Mouse (Mus musculus) thymus, postnatal 14 days (tissue): ENCODE measurements around the gene Lemd1.

Experiments
- DNase-seq: peaks from one replicate; pipeline ENCODE4 v3.0.0; 2021

Gene Lemd1

GRCm38 (mm10) chr1:132165859-132166258, 25.4 kb upstream of the Lemd1 start:
- peak; percentile 43 for DNase-seq

- peak; percentile 47 for DNase-seq
These were observed 23.0 kb upstream of the Lemd1 start for GRCm38 (mm10) chr1:132168115-132168767.

DNA sequence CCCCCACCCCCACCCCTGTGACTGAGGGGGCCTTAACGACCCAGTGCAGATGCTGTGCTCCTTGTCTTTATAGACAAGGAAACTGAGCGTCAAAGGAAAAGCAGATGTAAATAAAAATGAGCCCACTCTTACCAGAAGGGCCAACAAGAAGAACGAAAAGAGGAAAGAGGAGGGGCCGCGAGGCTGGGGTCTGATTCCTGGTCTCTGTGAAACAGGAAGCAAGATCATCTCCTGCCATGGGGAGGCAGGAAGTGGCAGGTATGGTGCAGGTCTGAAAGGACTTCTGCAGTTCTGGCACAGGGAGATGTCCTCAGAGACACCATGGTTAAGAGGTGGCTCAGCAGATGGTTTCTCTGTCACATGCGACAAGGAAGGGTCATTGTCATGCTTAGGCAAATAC, 20.5 kb upstream of the Lemd1 start:
- no peak for DNase-seq

DNA sequence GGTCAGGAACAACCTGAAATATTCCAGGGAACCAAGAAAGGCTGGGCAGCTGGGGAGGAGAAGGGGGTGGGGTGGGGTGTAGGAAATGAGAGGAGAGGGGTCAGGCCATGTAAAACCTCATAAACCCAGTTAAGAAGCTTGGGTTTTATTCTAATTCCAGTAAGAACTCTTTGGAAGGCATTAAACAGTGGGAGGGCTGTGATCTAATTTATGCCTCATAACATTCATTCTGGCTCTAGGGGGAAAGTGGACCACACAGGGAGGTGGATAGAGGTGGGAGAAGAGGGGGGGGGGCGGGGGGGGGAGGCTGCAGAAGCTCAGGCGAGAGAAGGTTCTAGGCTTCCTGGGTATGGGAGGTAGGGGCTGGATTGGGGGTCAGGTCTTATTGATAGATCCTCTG, 19.6 kb upstream of the Lemd1 start:
- DNase-seq: no peak

GRCm38 (mm10) chr1:132186303-132186702, 4.9 kb upstream of the Lemd1 start:
- no peak for DNase-seq

- no peak for DNase-seq
These were observed 2.7 kb upstream of the Lemd1 start for GRCm38 (mm10) chr1:132188442-132189066.

DNA sequence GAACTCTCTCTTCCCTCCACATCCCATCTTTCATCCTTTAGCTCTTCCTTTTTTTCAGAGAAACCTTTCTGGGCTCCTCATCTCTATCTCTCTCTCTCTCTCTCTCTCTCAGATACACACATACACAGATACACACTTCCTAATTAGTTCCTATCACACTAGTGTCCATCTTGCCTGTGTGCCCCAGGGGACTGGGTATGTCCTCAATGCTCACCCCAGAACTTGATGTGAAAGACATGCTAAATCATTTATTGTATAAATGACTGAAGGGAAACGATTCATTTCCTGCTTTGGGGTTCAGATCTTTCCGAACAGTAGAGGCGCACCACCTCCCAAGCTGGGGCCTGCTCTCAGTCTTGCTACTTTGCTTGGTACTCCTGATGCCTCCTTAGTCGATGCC, 2.0 kb upstream of the Lemd1 start:
- DNase-seq: no peak

DNA sequence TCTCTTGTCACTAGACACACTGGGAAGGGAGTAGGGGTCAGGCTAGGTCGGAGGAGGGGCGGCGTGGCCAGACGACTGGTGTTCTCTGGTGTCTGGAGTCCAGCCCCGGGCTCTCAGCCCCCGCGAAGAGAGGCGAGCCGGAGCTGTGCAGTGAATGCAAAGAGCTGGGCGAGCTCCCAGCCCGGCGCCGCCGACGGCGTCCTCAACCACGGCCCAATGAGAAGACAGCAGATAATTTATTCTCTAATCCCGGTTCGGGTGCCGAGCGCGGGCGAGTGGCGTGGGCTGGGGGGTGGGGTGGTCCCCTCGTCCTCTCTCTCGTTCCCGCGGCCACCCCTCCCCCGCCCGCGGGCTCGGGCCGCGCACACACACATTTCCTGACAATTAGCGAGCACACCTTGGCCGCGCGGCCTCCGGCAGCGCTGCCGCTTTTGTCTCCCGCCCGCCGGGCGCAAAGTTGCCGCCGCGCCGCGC, 1.2 kb upstream of the Lemd1 start:
- no peak for DNase-seq

DNA sequence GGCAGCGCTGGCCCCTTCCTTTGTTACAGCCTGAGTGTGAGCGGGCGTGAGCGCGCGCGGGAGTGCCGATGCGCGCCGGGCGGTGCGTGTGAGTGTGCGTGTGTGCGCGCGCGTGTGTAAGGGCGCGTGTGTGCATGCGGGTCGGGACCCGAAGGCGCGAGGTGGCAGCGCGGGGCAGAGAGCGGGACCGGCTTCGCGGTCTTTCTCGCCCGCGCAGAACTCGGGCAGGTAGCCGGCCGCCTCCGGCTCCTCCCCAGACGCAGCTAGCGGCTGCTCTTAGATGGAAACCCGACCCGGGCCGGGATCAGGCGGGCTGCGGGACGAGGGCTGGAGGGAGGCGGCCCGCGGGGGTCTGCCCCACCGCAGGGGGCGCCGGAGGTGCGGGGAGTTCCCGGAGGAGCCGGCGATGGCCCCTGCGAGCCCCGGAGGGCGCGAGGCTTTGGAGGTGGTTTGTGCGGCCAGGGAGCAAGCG, 574 bp upstream of the Lemd1 start:
- DNase-seq: no peak

GRCm38 (mm10) chr1:132191786-132192680, 802 bp downstream of the Lemd1 start:
- DNase-seq: no peak

DNA sequence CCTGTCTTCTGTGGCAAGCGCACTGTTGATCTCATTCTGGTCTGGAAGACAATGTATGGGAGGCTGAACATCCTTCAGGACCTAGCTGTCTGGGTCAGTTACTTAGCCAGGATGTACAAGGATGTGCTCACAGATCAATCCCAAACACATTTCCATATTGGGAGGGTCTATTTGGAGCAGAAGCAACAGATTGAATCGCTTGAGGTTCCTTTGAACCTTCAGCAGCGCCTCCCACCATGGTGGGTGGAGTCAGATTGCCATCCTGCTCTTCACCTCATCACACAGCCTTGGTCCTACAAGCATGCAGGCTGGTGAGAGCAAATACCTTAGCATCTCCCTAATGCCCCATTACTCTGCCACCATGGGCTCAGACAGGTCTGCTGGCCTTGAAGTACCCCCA, 2.6 kb downstream of the Lemd1 start:
- DNase-seq: no peak

DNA sequence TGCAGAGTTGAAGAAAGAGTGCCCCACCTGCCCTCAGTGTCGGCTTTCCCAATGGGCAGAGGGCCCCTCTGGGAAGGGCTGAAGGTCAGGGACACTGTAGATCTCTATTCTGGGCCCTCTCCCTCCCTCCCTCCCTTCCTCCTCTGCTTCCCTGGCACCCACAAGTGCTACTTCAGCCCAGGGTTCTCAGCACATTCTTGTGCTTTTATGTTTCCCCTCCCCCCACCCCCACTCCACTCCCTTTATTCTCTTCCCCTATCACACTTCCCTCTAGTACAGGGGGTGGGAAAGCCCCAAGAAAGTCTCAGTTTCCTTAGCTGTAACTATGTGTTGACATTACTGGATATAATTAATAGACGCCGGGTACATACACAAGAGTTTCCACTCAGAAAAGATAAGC, 3.4 kb downstream of the Lemd1 start:
- no peak for DNase-seq

GRCm38 (mm10) chr1:132195100-132195499, 3.9 kb downstream of the Lemd1 start:
- DNase-seq: no peak

DNA sequence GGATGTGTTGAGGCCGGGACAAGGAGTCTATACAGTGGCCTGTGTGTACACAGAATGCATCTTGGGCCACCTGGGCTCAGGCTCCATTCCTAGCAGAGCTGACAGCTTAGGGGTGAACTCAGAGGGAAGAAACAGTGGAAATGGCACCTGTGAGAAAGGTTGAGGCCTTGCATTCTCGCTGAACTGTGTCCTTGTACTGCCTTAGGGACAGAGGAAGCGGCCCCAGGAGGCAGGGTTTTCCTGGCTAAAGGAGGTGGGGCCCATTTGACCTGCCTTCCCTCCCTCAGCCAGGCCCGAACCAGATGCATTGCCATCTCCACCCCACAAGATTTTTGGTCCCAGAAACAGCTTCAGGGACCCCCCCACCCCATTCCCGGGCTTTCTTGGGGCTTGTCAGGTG, 4.5 kb downstream of the Lemd1 start:
- DNase-seq: no peak

DNA sequence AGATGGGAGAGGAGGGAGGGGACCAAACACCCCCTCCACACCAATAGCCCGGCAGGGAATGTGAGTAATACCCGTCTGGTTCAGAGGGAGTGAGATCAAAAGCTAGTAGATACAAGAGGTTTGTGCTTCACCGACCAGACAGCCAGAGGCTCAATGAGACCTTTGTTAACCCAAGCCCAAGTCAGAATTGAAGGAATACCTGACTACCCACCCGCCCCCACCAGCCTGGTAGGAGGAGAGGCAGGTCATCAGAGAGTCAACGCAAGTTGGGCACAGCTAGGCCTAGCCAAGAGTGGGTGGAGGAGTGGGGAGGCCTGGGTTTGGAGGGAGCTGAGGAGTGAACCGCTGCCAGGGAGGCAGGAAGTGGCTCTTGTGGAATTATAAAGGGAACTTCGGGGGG, 5.1 kb downstream of the Lemd1 start:
- no peak for DNase-seq

- no peak for DNase-seq
These were observed 6.4 kb downstream of the Lemd1 start for GRCm38 (mm10) chr1:132197666-132198065.

- DNase-seq: no peak
These were observed 7.3 kb downstream of the Lemd1 start for GRCm38 (mm10) chr1:132198401-132199071.

DNA sequence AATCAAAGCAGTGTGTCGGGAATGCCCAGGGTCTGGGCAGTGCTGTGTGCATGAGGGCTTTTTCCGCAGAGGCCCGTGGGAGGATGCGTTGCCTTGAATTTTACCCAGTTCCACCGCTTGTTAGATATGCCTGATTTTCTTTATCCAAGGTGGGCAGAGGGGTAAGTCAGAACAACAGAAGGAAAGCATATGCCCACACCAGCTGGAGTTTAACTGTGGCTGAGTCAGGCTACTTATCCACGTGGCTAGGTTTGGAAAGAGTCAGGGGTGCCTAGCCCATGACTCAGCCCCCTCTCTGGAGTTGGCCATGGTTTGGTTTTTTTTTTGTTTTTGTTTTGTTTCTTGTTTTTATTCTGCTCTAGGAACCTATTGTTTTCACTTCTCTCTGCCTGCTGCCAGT, 8.0 kb downstream of the Lemd1 start:
- no peak for DNase-seq

GRCm38 (mm10) chr1:132199934-132200333, 8.7 kb downstream of the Lemd1 start:
- DNase-seq: no peak

DNA sequence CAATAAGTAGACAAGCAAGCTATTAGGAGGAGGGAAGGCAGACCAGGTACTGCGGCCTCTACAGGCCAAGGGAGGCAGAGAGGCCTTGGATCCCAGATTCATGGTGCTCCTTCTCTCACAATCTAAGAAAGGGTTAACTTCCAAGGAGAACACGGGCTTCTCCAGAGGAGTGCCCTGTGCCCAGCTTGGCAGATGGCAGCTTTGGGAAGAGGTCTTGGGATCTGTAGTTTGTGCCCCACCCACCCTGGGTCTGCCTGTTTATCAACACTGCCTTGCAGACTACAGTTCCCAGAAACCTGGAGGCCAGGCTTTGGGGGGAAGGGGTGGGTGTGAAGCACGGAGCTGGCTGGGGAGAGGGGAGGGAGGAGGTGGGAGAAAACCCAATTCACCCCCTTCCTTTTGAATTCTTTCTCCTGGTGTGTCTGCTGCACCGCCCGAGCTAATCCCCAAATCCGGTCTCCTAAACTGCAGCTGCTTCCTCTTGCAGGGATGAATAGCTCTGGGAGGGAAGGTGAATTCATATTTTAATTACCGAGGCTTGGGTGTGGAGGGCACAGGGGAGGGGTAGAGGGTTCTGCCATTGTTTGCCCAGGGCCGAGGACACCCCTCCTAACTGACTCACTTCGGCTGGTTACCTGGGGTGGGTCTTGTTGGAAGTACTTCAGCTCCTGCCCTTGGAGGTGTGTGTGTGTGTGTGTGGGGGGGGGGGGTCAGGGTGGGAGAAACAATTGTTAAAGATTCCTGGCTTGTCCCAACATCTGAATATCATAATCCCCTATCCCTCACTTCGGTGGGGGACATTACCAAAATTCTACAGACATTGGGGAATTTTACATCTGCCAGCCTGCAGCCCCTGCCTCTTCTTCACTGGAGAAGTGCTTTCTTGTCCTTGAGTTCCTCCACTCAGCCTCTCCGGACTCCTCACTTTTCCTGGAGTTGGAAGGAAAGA, 9.6 kb downstream of the Lemd1 start:
- no peak for DNase-seq

DNA sequence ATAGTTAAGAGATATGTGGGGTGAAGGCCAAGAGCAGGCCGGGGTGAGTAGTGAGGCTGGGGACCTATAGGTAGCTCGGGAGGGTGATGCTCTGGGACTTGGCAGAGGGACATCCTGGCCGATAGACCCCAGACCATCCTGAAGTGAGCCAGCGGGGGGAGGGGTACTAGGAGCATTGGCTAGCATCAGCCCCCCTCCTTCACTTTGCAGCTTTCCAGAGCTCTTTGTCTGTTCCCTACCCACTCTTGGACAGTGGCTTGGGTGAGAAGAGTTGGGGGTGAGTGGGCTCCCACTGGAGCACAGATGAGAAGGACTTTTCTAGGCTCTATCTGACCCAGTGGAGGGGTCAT, 10.3 kb downstream of the Lemd1 start:
- DNase-seq: no peak

DNA sequence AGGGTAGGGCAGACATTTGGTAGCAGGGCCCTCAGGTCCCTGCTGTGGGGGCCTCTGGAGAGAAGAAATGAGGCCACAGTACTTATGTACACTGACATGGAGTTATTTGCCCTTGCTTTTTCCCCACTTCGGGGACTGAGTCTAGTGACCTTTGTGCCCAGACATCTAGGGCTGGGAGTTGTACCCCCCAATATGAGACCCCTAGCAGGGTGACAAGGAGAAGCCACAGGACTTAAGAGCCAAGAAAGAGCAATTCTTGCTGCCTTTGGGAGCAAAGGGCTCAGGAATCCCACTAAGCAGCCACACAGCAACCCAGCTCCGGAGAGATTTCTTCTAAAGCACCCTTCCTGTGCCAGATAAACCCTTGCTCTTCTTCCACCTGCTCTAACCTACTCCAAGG, 10.7 kb downstream of the Lemd1 start:
- no peak for DNase-seq
